Mouse (Mus musculus) lung, postnatal 0 days (tissue): ENCODE measurements at regions not wholly inside any gene's neighbourhood (a gene's known extent, or its start where the extent isn't known, plus 50 kb on each side); places are given as distances from the start of the nearest gene placed in this dataset.

ENCODE experiments used
- CTCF ChIP-seq: IDR thresholded peaks from 2 replicates; pipeline ENCODE4 v1.5.1; 2016; ENCODE audit warnings: antibody characterized with exemption, mild to moderate bottlenecking
- EP300 ChIP-seq: IDR thresholded peaks from 2 replicates; pipeline ENCODE4 v1.6.1; 2016; ENCODE audit warnings: antibody characterized with exemption, mild to moderate bottlenecking, control low read depth

DNA sequence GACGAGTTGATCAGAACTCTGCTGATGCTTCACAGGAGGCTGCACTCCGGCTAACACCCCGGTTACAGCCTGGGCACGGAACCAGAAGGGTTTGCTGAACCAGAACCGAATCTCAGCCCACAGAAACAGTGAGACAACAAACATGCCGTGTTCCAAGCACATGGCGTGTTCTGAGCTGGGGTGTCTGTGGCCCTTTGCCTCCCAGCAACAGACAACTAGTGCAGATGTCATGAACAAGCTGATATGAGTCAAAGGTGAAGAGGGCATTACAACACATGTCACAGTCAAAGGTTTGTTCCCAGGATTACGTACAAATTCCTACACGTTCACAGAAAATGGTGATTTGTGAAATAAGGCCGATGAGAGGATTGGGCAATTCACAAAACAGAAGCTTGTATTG is 61.8 kb upstream of the Plcb1 start:
- TF ChIP-seq CTCF (no peak), EP300 (peak; percentile 40; the same call in 1 of the 2 replicates)
